Mouse (Mus musculus): Measurements from ENCODE around the gene D17H6S53E. TPM values are rescaled to one million over a fixed set of nuclear protein-coding genes. Genes with fewer than 3 reads are reported as not detected.

The D17H6S53E gene
- polyA plus RNA-seq, 1 experiment from 2014 or later, result 8.7 TPM

DNA sequence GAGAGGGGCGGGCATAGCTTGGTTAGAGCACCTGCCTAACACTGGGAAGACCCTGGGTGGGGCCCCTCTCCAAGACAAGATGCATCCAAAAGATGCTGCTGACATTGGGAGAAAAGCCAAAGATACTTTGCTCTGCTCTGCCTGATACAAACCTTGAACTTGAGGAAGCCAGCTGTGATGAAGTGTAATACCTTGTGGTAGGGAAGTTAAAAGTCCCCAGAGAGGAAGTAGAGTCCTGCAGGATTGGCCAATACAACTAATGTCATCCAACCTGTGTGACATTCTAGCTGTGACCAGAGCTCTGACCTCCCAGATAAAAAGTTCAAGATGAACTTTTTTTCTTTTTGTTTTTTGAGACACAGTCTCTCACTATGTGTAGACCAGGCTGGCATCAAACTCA lies 1.1 kb upstream of the D17H6S53E start:
- no peak overlapping the region for H3K9ac ChIP-seq (replicated peaks)
- H3K4me3 ChIP-seq, result no peak overlapping the region
- H3K4me1 ChIP-seq, result peaks cover 46% of the 10 kb centered on the region
- no peak overlapping the region for H3K27ac ChIP-seq (replicated peaks)
- H3K9me3 ChIP-seq, result no peaks in the 10 kb centered on the region
- WGBS, result 100% methylated on average over 1 of the region's 1 CpGs
- no peak for ATAC-seq (replicated peaks)
- H3K4me2 ChIP-seq (replicated peaks), result no peak overlapping the region
- peaks cover 14% of the 10 kb centered on the region for H3K36me3 ChIP-seq
- no peaks in the 10 kb centered on the region for H3K27me3 ChIP-seq

DNA sequence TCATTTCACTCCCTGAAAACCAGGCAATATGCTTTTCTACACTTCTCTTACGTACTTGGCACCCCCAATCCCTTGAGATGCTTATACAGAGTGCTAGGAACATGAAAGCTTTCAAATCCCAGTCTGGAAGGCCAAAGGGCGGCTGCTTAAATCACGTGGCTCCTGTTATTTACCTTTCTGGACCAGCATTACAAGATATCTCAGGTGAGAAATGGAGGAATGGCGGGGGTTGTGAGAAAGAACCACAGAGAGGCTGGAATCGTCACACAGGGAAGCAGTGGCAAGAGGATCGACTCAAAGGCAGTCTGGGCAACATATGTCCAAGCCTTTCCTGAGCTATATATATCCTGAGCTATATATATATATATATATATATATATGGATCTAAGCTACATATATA lies 595 bp upstream of the D17H6S53E start:
- H3K27ac ChIP-seq (replicated peaks), result peak overlapping the region; percentile 80; the same call in 1 of the 2 replicates
- peaks cover 14% of the 10 kb centered on the region for H3K36me3 ChIP-seq
- H3K27me3 ChIP-seq, result no peaks in the 10 kb centered on the region
- no peaks in the 10 kb centered on the region for H3K9me3 ChIP-seq
- no peak for ATAC-seq (replicated peaks)
- WGBS, result 35% methylated on average over 6 of the region's 6 CpGs
- peak overlapping the region; percentile 83 for H3K4me2 ChIP-seq (replicated peaks)
- peaks cover 41% of the 10 kb centered on the region for H3K4me1 ChIP-seq
- H3K9ac ChIP-seq (replicated peaks), result peak overlapping the region; percentile 85
- H3K4me3 ChIP-seq, result peak overlapping the region; percentile 86

- Histone ChIP-seq H3K4me3 (peak overlapping the region; percentile 86), H3K9ac (replicated peaks) (peak overlapping the region; percentile 85; the same call in 1 of the 2 replicates), H3K9me3 (no peaks in the 10 kb centered on the region), H3K27ac (replicated peaks) (no peak overlapping the region), H3K36me3 (peaks cover 14% of the 10 kb centered on the region), H3K4me1 (peaks cover 39% of the 10 kb centered on the region), H3K27me3 (no peaks in the 10 kb centered on the region), H3K4me2 (replicated peaks) (peak overlapping the region; percentile 83)
- WGBS, result 79% methylated on average over 13 of the region's 13 CpGs
- no peak for ATAC-seq (replicated peaks)
Observed at GRCm38 (mm10) chr17:35127017-35127416, 844 bp downstream of the D17H6S53E start.

DNA sequence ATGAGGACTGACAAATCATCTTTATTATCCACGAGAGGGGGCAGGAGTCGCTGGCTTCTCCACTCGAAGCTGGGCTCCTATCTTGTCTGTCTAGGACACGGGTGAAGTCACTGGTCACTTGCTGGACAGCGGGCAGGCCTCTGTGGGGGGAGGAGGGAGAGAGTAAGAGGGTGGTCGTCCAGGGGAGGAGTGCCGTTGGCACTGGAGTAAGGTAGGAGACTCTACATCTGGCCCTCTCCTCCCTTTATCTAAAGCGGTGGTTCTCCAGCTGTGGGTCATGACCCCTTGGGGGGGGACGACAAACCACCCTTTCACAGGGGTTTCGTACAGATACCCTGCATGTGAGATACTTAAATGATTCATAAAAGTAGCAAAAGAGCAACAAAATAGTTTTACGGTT lies 2.8 kb downstream of the D17H6S53E start:
- no peak overlapping the region for H3K27ac ChIP-seq (replicated peaks)
- 76% methylated on average over 11 of the region's 11 CpGs for WGBS
- ATAC-seq (replicated peaks), result no peak
- H3K27me3 ChIP-seq, result no peaks in the 10 kb centered on the region
- H3K36me3 ChIP-seq, result peaks cover 9% of the 10 kb centered on the region; the same call in 1 of the 2 replicates
- H3K4me2 ChIP-seq (replicated peaks), result no peak overlapping the region
- H3K9ac ChIP-seq (replicated peaks), result no peak overlapping the region
- H3K9me3 ChIP-seq, result no peaks in the 10 kb centered on the region
- peaks cover 33% of the 10 kb centered on the region for H3K4me1 ChIP-seq
- H3K4me3 ChIP-seq, result no peak overlapping the region

DNA sequence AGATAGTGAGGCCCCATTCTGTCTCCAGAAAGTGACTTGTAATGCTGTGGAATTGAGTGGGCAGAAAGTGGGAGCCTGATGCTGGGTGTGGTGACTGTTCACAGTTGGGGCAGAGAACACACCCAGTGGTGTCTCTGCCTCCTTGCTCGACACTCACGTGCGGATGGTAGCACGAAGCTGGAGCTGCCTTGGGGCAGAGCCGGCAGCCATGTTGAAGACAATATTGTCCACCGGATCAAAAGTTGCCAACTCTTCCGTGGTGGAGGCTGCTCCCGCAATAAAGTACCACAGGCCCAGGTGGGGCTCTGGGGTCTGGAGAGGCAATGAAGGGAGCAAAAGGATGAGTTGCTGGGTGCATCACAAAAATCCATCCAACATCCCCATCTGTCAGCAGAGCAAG lies 4.9 kb downstream of the D17H6S53E start:
- no peak for ATAC-seq (replicated peaks)

GRCm38 (mm10) chr17:35131500-35132173 lies 5.5 kb downstream of the D17H6S53E start, which contains the start of gene Apom:
Apom (minus strand) TSS chr17:35132050.
- ATAC-seq (replicated peaks), result no peak
- Histone ChIP-seq H3K27ac (replicated peaks) (no peak within 1 kb of the TSS), H3K36me3 (no peaks in the 10 kb centered on the region), H3K9ac (replicated peaks) (no peak within 1 kb of the TSS), H3K9me3 (no peaks in the 10 kb centered on the region), H3K27me3 (no peaks in the 10 kb centered on the region), H3K4me2 (replicated peaks) (no peak within 1 kb of the TSS), H3K4me3 (no peak within 1 kb of the TSS), H3K4me1 (peaks cover 26% of the 10 kb centered on the region)
- WGBS, result 83% methylated on average over 15 of the region's 15 CpGs

More for the DNA sequence above, 4.9 kb downstream of the D17H6S53E start:
- no peaks in the 10 kb centered on the region for H3K9me3 ChIP-seq
- no peak overlapping the region for H3K27ac ChIP-seq (replicated peaks)
- H3K9ac ChIP-seq (replicated peaks), result no peak overlapping the region
- H3K36me3 ChIP-seq, result no peaks in the 10 kb centered on the region
- WGBS, result 91% methylated on average over 8 of the region's 8 CpGs
- H3K4me2 ChIP-seq (replicated peaks), result no peak overlapping the region
- no peaks in the 10 kb centered on the region for H3K27me3 ChIP-seq
- no peak overlapping the region for H3K4me3 ChIP-seq
- H3K4me1 ChIP-seq, result peaks cover 26% of the 10 kb centered on the region

DNA sequence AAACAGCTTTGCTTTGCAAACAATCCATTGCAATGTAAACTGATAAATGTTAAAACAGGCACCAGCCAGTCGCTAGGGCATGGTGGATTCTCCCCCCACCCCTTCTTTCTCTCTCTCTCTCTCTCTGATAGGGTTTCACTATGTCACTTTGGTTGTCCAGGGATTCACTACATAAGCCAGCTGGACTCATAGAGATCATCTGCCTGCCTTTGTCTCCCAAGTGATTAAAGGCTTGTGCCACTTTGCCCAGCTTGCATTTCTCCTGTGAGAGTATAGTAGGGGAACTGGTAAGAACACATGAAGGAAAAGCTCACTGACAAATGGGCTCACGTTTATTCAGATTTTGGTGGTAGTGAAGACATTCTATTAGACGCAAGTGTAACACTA lies 6.0 kb downstream of the D17H6S53E start:
- Histone ChIP-seq H3K9ac (replicated peaks) (no peak overlapping the region), H3K27me3 (no peaks in the 10 kb centered on the region), H3K9me3 (no peaks in the 10 kb centered on the region), H3K4me3 (no peak overlapping the region), H3K4me2 (replicated peaks) (no peak overlapping the region), H3K36me3 (no peaks in the 10 kb centered on the region), H3K4me1 (peaks cover 26% of the 10 kb centered on the region), H3K27ac (replicated peaks) (no peak overlapping the region)
- 71% methylated on average over 3 of the region's 3 CpGs for WGBS
- ATAC-seq (replicated peaks), result no peak

DNA sequence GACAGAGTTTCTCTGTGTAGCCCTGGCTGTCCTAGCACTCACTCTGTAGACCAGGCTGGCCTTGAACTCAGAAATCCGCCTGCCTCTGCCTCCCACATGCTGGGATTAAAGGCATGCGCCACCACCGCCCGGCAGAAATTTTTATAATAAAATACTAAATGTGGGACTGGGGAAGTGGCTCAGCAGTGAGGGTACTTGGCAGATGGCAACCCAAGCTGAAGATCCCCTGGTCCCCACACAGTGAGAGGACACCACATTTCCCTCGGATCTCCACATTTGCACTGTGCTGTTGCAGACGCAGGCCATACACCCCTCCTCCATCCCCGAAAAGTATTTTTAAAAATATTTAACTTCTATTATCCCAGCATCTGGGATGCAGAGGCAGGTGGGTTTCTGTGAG lies 7.3 kb downstream of the D17H6S53E start:
- no peak for ATAC-seq (replicated peaks)
- Histone ChIP-seq H3K9ac (replicated peaks) (no peak overlapping the region), H3K27me3 (no peaks in the 10 kb centered on the region), H3K4me2 (replicated peaks) (no peak overlapping the region), H3K9me3 (no peaks in the 10 kb centered on the region), H3K4me1 (peaks cover 30% of the 10 kb centered on the region), H3K27ac (replicated peaks) (no peak overlapping the region), H3K4me3 (no peak overlapping the region), H3K36me3 (peaks cover 4% of the 10 kb centered on the region; the same call in 1 of the 2 replicates)
- 96% methylated on average over 7 of the region's 7 CpGs for WGBS

DNA sequence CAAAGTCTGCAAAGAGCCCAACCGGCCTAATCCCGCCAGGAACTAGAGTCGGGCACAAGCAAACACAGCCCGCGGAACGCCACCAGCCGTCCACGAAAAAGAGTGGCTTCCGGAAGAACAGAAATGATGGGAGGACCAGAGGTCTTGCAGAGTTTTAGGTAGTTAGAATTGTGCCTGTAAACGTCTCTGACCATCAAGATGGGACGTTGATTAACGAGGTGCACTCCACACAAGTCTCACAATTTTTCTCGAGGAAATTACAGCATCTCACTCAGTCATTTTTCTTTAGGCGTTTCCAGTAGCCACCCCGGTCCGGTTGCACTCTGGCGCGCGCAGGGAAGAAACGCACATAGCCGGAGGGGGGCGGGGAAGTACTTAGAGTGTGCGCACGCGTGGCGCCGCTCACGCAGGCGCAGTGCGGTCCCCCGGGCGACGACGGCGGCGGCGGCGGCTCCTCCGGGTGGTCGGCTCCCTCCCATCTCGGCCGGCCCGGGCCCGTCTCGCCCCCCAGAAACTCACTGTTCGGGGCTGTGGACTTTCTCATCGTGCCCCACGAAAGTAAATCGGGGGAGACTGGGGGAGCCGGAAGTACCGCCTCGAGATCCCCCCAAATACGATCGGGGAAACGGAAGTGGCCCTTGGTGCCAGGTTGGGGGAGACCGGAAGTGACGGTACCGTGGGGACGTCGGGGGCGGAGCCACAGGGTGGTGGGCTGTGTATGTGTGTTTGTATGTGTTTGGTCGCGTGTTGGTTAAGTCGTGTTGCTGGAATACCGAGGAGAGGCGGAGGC lies 8.8 kb downstream of the D17H6S53E start, which contains the start of gene Bag6:
Bag6 (plus strand) TSS at position 378 of the 790 bp plus-strand sequence.
- WGBS, result under 1% methylated on average over 65 of the region's 66 CpGs
- peaks cover 18% of the 10 kb centered on the region for H3K36me3 ChIP-seq
- no peaks in the 10 kb centered on the region for H3K9me3 ChIP-seq
- H3K27me3 ChIP-seq, result no peaks in the 10 kb centered on the region
- peak within 1 kb of the TSS; percentile 79 for H3K4me2 ChIP-seq (replicated peaks)
- H3K27ac ChIP-seq (replicated peaks), result peak within 1 kb of the TSS; percentile 95
- peaks cover 32% of the 10 kb centered on the region for H3K4me1 ChIP-seq
- ATAC-seq (replicated peaks), result peak; percentile 94
- peak within 1 kb of the TSS; percentile 72 for H3K4me3 ChIP-seq
- peak within 1 kb of the TSS; percentile 64 for H3K9ac ChIP-seq (replicated peaks)

DNA sequence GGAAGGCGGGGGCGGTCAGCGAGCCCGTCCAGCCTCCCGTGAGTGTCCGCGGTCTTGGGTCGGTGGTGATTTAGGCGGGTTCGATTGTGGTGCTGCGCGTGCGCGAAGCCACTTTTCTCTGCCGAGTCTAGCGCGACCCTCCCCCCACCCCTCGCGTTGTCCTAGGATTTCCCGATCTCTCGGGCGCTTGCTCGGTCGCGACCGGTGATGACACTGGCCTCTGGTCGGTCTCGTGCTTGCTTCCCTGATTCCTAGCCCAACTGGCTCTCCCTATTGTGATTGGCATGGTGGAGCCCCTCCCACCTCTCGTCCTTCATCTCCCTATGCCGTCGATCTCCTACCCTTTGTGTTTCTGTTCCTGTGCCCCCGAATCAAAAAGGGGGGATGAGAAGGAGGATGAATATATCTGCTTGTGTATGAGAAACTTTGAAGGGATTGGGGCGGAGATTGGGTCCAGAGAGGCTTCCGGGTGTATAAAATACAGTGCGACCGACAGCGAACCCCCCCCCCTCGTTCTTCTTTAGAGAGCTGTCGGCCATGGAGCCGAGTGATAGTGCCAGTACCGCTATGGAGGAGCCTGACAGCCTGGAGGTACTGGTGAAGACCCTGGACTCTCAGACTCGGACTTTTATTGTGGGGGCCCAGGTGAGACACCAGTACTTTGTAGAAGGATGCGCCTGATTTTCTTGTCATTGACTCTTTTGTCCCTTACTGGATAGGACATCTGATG lies 9.6 kb downstream of the D17H6S53E start:
- ATAC-seq (replicated peaks), result peak; percentile 68
- no peaks in the 10 kb centered on the region for H3K27me3 ChIP-seq

GRCm38 (mm10) chr17:35139269-35139668 lies 13.1 kb downstream of the D17H6S53E start:
- no peak overlapping the region for H3K4me2 ChIP-seq (replicated peaks)
- no peaks in the 10 kb centered on the region for H3K27me3 ChIP-seq
- H3K4me1 ChIP-seq, result peaks cover 28% of the 10 kb centered on the region
- no peaks in the 10 kb centered on the region for H3K9me3 ChIP-seq
- no peak overlapping the region for H3K9ac ChIP-seq (replicated peaks)
- no peak overlapping the region for H3K4me3 ChIP-seq
- no peak overlapping the region for H3K27ac ChIP-seq (replicated peaks)
- no peak for ATAC-seq (replicated peaks)
- H3K36me3 ChIP-seq, result peaks cover 61% of the 10 kb centered on the region
- WGBS, result 92% methylated on average over 3 of the region's 3 CpGs

More for the DNA sequence above, 9.6 kb downstream of the D17H6S53E start:
- Histone ChIP-seq H3K4me3 (peak overlapping the region; percentile 72), H3K9me3 (no peaks in the 10 kb centered on the region), H3K27ac (replicated peaks) (peak overlapping the region; percentile 95), H3K36me3 (peaks cover 26% of the 10 kb centered on the region), H3K9ac (replicated peaks) (peak overlapping the region; percentile 64), H3K4me2 (replicated peaks) (peak overlapping the region; percentile 79), H3K4me1 (peaks cover 32% of the 10 kb centered on the region)
- under 1% methylated on average over 43 of the region's 43 CpGs for WGBS

Measured in forebrain, embryonic 15.5 days (tissue).